Mouse (Mus musculus): ENCODE data around the gene Hmgn3. TPM values are rescaled to one million over a fixed set of nuclear protein-coding genes. Genes with fewer than 3 reads are reported as not detected.

Gene Hmgn3
- polyA plus RNA-seq (2015; fragmentation: Illumina TruSeq; extraction: RNeasy Lipid Tissue Mini Kit (QIAGEN cat#74804); ENCODE audit: insufficient read depth, low replicate concordance) = 63.2 TPM

DNA sequence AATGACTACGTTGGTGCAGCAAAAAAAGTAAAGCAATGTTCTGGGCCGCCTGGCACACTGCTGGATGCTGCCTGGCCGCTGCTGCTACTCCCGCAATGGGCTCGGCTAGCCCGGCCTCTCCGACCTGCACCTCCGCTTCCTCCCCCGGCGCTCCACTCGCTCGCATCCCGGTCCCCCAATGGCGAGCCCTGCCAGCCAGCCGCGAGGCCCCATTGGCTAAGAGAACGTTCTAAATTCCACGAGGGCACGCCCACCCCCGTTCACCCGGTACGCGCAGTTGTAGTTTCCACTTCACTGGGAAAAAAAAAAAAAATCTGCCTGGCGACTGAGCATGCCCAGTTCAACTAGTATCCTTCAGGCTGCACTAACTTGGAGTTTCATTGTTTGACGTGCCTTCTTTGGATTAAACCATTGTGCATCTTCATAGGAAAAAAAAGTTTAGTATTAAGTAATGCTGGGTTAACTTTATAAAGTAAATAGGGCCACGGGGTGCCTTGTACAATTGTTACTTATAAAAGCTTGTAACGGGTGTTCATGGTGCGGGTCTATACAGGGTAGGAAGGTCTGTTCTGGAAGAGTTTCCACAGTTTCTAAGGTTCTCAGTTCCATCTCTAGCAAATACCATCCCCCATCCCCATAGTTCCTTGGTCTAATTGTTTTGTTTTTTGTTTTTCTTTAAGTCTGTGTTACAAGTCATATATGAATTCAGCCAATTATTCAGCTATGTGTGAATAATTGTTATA is at the start of gene Hmgn3:
TSS of gene Hmgn3 (minus strand) at position 240 of the 743 bp plus-strand sequence.

Other genes starting within 250 kb of the Hmgn3 start
- gene Phip, start 171.2 kb downstream of the Hmgn3 start, polyA plus RNA-seq (2015; fragmentation: Illumina TruSeq; extraction: RNeasy Lipid Tissue Mini Kit (QIAGEN cat#74804); ENCODE audit: insufficient read depth, low replicate concordance) = 64.9 TPM

All from spleen, adult 10 weeks (tissue).